Mouse (Mus musculus) C2C12 (cell line): ENCODE measurements around the gene Lamb3.

ENCODE experiments used
- CEBPB ChIP-seq: IDR thresholded peaks from one replicate; pipeline ENCODE4 v1.6.1; 2011; ENCODE audit warnings: low read depth, mild to moderate bottlenecking, control low read depth, moderate library complexity
- CTCF ChIP-seq: IDR thresholded peaks from one replicate; pipeline ENCODE4 v1.5.1; 2011; ENCODE audit not compliant: control insufficient read depth, insufficient read depth, insufficient read length
- USF1 ChIP-seq: IDR thresholded peaks from one replicate; pipeline ENCODE4 v1.6.1; 2011; ENCODE audit warnings: low read depth, mild to moderate bottlenecking, control low read depth, moderate library complexity

- TF ChIP-seq CTCF, result no peak
- no peak for TF ChIP-seq CEBPB
- no peak for TF ChIP-seq USF1
Observed at GRCm38 (mm10) chr1:193379634-193380033, 172.1 kb downstream of the Lamb3 start.
